Mouse (Mus musculus) stomach, postnatal 0 days (tissue): ENCODE measurements around the gene Itga9.

Experiments
- CTCF ChIP-seq: IDR thresholded peaks from 2 replicates; pipeline ENCODE4 v1.5.1; 2016; ENCODE audit warnings: antibody characterized with exemption, low read depth, mild to moderate bottlenecking, moderate library complexity
- EP300 ChIP-seq: optimal IDR thresholded peaks from 2 replicates; pipeline ENCODE3; 2016; ENCODE audit warnings: antibody characterized with exemption

- TF ChIP-seq CTCF (no peak), EP300 (no peak)
Measured at GRCm38 (mm10) chr9:118674277-118674676, 67.8 kb downstream of the Itga9 start.
